Mouse (Mus musculus) heart, adult 18-20 months (tissue): ENCODE measurements around the gene Asb18. TPM values are rescaled to one million over a fixed set of nuclear protein-coding genes. Genes with fewer than 3 reads are reported as not detected.

Source experiments
- total RNA-seq, 2 experiments: library from RNA; stranded (reverse); gene quantifications; 2 replicates each; pipeline ENCODE4 v1.2.3; 2021

Gene Asb18
- total RNA-seq, 2 experiments from 2014 or later = 21.0 to 24.9 TPM

Other genes starting within 250 kb of the Asb18 start
- gene Gbx2, start 83.5 kb downstream of the Asb18 start, total RNA-seq = not detected
- gene Iqca, start 138.7 kb upstream of the Asb18 start, total RNA-seq = under 1 TPM in 1 of 2 experiments, not detected in 1; 0.69 TPM
- 10 to 100 TPM; 49.2 to 52.5 TPM for gene Ackr3, start 189.3 kb upstream of the Asb18 start, total RNA-seq